Mouse (Mus musculus) olfactory bulb, adult 2 months (tissue): Measurements from ENCODE around the gene Prox2.

Experiments
- CTCF ChIP-seq: fragments of 200-500 bp; IDR thresholded peaks from 2 replicates; pipeline ENCODE4 v1.5.1; 2012; ENCODE audit warnings: low read depth, mild to moderate bottlenecking, low read length, moderate library complexity; ENCODE audit not compliant: insufficient read depth
- POLR2A ChIP-seq: fragments of 200-500 bp; IDR thresholded peaks from 2 replicates; pipeline ENCODE4 v1.6.1; 2012; ENCODE audit warnings: mild to moderate bottlenecking, low read depth, low read length, moderate library complexity; ENCODE audit not compliant: insufficient read depth

DNA sequence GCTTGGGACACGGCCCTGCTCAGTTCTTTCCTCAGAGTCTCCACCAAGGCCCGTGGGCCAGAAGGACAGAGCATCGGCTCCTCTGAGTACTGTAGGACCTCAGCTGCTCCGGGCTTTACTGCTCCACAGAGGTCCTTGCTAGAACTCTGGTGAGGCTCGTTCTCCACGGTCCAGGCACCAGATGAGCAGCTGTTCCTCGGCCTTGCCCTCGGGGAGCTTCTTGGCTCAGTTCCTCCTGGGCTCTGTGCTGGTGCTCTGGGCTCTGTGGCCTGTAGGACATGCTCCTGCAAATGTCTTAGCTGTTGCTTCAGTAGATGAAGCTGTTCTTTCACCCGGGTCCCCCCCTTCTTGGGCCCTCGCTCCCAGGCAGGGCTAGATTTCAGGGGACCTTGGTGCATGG, 15.9 kb downstream of the Prox2 start:
- no peak for TF ChIP-seq CTCF
- TF ChIP-seq POLR2A: no peak
